Mouse (Mus musculus): Measurements from ENCODE around the gene Gpr84.

GRCm38 (mm10) chr15:103299644-103300043, 10.8 kb downstream of the Gpr84 start:
- TF ChIP-seq CTCF (IDR thresholded peaks at IDR 0.05; ENCODE audit: extremely low read depth, insufficient read length, insufficient replicate concordance, low read depth, low read length) = no peak
- no peak for TF ChIP-seq POLR2A (IDR thresholded peaks at IDR 0.05; ENCODE audit: low read depth, low read length)

Measured in small intestine, adult 2 months (tissue).